Mouse (Mus musculus): ENCODE results near the gene Rnf181. TPM values are rescaled to one million over a fixed set of nuclear protein-coding genes. Genes with fewer than 3 reads are reported as not detected.

Gene Rnf181
- 129 TPM for polyA plus RNA-seq (2017; shearing (Covaris generic))

GRCm38 (mm10) chr6:72366844-72367443, at the start of gene Rnf181:
TSS of gene Rnf181 (minus strand) at chr6:72366956.

GRCm38 (mm10) chr6:72414076-72414756, 47.5 kb upstream of the Rnf181 start, which contains the start of gene Ggcx:
TSS of gene Ggcx (plus strand) at chr6:72414308.

GRCm38 (mm10) chr6:72389941-72390771, 23.4 kb upstream of the Rnf181 start, which contains the start of gene Vamp8:
TSS of gene Vamp8 (minus strand) at chr6:72390703.

GRCm38 (mm10) chr6:72380131-72380770, 13.5 kb upstream of the Rnf181 start, which contains the start of gene Vamp5:
TSS of gene Vamp5 (minus strand) at chr6:72380468.

GRCm38 (mm10) chr6:72355066-72355911, 11.5 kb downstream of the Rnf181 start, which contains the start of gene Tmem150a:
TSS of gene Tmem150a (plus strand) at chr6:72355447.

GRCm38 (mm10) chr6:72347166-72347941, 19.4 kb downstream of the Rnf181 start, which contains the start of gene 0610030E20Rik:
TSS of gene 0610030E20Rik (plus strand) at chr6:72347317.

GRCm38 (mm10) chr6:72345074-72345567, 21.6 kb downstream of the Rnf181 start, which contains the start of gene Usp39:
TSS of gene Usp39 (minus strand) at chr6:72345184.

Other genes starting within 250 kb of the Rnf181 start
- gene Atoh8, start 131.4 kb downstream of the Rnf181 start, polyA plus RNA-seq (2017; shearing (Covaris generic)): not detected
- gene Sftpb, start 62.3 kb downstream of the Rnf181 start, polyA plus RNA-seq (2017; shearing (Covaris generic)): not detected
- 46.8 TPM for gene Usp39, start 21.8 kb downstream of the Rnf181 start, polyA plus RNA-seq (2017; shearing (Covaris generic))
- gene 0610030E20Rik, start 19.6 kb downstream of the Rnf181 start, polyA plus RNA-seq (2017; shearing (Covaris generic)): 43.9 TPM
- gene Tmem150a, start 11.5 kb downstream of the Rnf181 start, polyA plus RNA-seq (2017; shearing (Covaris generic)): 0.39 TPM
- gene Vamp5, start 13.5 kb upstream of the Rnf181 start, polyA plus RNA-seq (2017; shearing (Covaris generic)): 44.8 TPM
- gene Vamp8, start 23.7 kb upstream of the Rnf181 start, polyA plus RNA-seq (2017; shearing (Covaris generic)): 219 TPM
- 12.9 TPM for gene Ggcx, start 47.4 kb upstream of the Rnf181 start, polyA plus RNA-seq (2017; shearing (Covaris generic))
- gene Mat2a, start 72.6 kb upstream of the Rnf181 start, polyA plus RNA-seq (2017; shearing (Covaris generic)): 336 TPM
- not detected for gene Sh2d6, start 154.8 kb upstream of the Rnf181 start, polyA plus RNA-seq (2017; shearing (Covaris generic))
- 536 TPM for gene Capg, start 177.4 kb upstream of the Rnf181 start, polyA plus RNA-seq (2017; shearing (Covaris generic))
- 20.3 TPM for gene Elmod3, start 231.5 kb upstream of the Rnf181 start, polyA plus RNA-seq (2017; shearing (Covaris generic))
- 5.5 TPM for gene Retsat, start 231.5 kb upstream of the Rnf181 start, polyA plus RNA-seq (2017; shearing (Covaris generic))

All from CD4-positive, CD25-positive, alpha-beta regulatory T cell (primary cell).